Mouse (Mus musculus) cortical plate, adult 2 months (tissue): Measurements from ENCODE around the gene Rasgrf2.

ENCODE experiments used
- CTCF ChIP-seq: fragments of 200-500 bp; IDR thresholded peaks from 2 replicates; pipeline ENCODE4 v1.5.1; 2011; ENCODE audit warnings: mild to moderate bottlenecking, control low read depth, low read length; ENCODE audit not compliant: insufficient read depth; ENCODE audit errors: extremely low read depth
- POLR2A ChIP-seq: fragments of 200-500 bp; IDR thresholded peaks from 2 replicates; pipeline ENCODE4 v1.6.1; 2011; ENCODE audit warnings: mild to moderate bottlenecking, low read length, control low read depth; ENCODE audit not compliant: insufficient read depth; ENCODE audit errors: extremely low read depth

- TF ChIP-seq POLR2A (no peak), CTCF (no peak)
Observed at GRCm38 (mm10) chr13:92130994-92131383, 467 bp downstream of the Rasgrf2 start.
